Mouse (Mus musculus) left cerebral cortex, adult 18-20 months (tissue): ENCODE results near the gene Gm27179. TPM values are rescaled to one million over a fixed set of nuclear protein-coding genes. Genes with fewer than 3 reads are reported as not detected.
"Not testable (repeated sequence)": the region's sequence is repeated elsewhere in the genome, so short reads cannot be mapped to it uniquely, and the experiment has no call there.

Source experiments
- DNase-seq, 2 experiments: peaks; one replicate each; pipeline ENCODE4 v3.0.0; 2021 to 2022; ENCODE audit warnings: low spot score in 2 of 2, mixed read lengths in 1 of 2
- long read RNA-seq, 2 experiments: library from polyadenylated mRNA; stranded (forward); transcript quantifications; one replicate each; pipeline ENCODE4 v2.0.0; 2021
- total RNA-seq, 2 experiments: library from RNA; stranded (reverse); gene quantifications; 2 replicates each; pipeline ENCODE4 v1.2.3; 2021

Gene Gm27179
- not detected for total RNA-seq
- long read RNA-seq, experiment 1: 0 reads
- long read RNA-seq, experiment 2: 0 reads

GRCm38 (mm10) chr14:69512449-69512848 is at the start of gene Gm27179:
Gene Gm27179, minus strand, starts transcription at chr14:69512549.
- not testable (repeated sequence) for DNase-seq

- not testable (repeated sequence) for DNase-seq
Measured at GRCm38 (mm10) chr14:69557550-69557949, 45.2 kb upstream of the Gm27179 start.

- DNase-seq: not testable (repeated sequence)
Measured at GRCm38 (mm10) chr14:69556820-69557219, 44.5 kb upstream of the Gm27179 start.

GRCm38 (mm10) chr14:69555110-69555831 is 42.9 kb upstream of the Gm27179 start, which contains the start of gene Entpd4b:
Gene Entpd4b, plus strand, starts transcription at chr14:69555424.
- DNase-seq: not testable (repeated sequence)

- DNase-seq: not testable (repeated sequence)
Measured at GRCm38 (mm10) chr14:69547310-69547709, 35.0 kb upstream of the Gm27179 start.

GRCm38 (mm10) chr14:69545052-69545451 is 32.7 kb upstream of the Gm27179 start:
- not testable (repeated sequence) for DNase-seq

- not testable (repeated sequence) for DNase-seq
Measured at GRCm38 (mm10) chr14:69544033-69544432, 31.7 kb upstream of the Gm27179 start.

GRCm38 (mm10) chr14:69542695-69543094 is 30.3 kb upstream of the Gm27179 start:
- not testable (repeated sequence) for DNase-seq

GRCm38 (mm10) chr14:69540113-69540512 is 27.8 kb upstream of the Gm27179 start:
- DNase-seq: not testable (repeated sequence)

- DNase-seq: not testable (repeated sequence)
Measured at GRCm38 (mm10) chr14:69536539-69536938, 24.2 kb upstream of the Gm27179 start.

GRCm38 (mm10) chr14:69526202-69526601 is 13.9 kb upstream of the Gm27179 start:
- DNase-seq: not testable (repeated sequence)

- DNase-seq: not testable (repeated sequence)
Measured at GRCm38 (mm10) chr14:69523001-69523400, 10.7 kb upstream of the Gm27179 start.

GRCm38 (mm10) chr14:69520810-69521209 is 8.5 kb upstream of the Gm27179 start:
- not testable (repeated sequence) for DNase-seq

- DNase-seq: not testable (repeated sequence)
Measured at GRCm38 (mm10) chr14:69507000-69507399, 5.3 kb downstream of the Gm27179 start.

- DNase-seq: not testable (repeated sequence)
Measured at GRCm38 (mm10) chr14:69503174-69503573, 9.2 kb downstream of the Gm27179 start, which contains the start of gene Gm16867. Gene Gm16867, minus strand, starts transcription at chr14:69503362.

- not testable (repeated sequence) for DNase-seq
Measured at GRCm38 (mm10) chr14:69502440-69503150, 9.8 kb downstream of the Gm27179 start.

- not testable (repeated sequence) for DNase-seq
Measured at GRCm38 (mm10) chr14:69496259-69496658, 16.1 kb downstream of the Gm27179 start.

- DNase-seq: not testable (repeated sequence)
Measured at GRCm38 (mm10) chr14:69494946-69495345, 17.4 kb downstream of the Gm27179 start.

- not testable (repeated sequence) for DNase-seq
Measured at GRCm38 (mm10) chr14:69494522-69494921, 17.8 kb downstream of the Gm27179 start.

- DNase-seq: not testable (repeated sequence)
Measured at GRCm38 (mm10) chr14:69488001-69488400, 24.3 kb downstream of the Gm27179 start.

- DNase-seq: not testable (repeated sequence)
Measured at GRCm38 (mm10) chr14:69485466-69486135, 26.7 kb downstream of the Gm27179 start.
